Mouse (Mus musculus) left cerebral cortex, postnatal 14 days (tissue): ENCODE results near the gene Tpd52l1. TPM values are rescaled to one million over a fixed set of nuclear protein-coding genes. Genes with fewer than 3 reads are reported as not detected.
"Not testable (repeated sequence)": the region's sequence is repeated elsewhere in the genome, so short reads cannot be mapped to it uniquely, and the experiment has no call there.

Experiments used
- DNase-seq, 2 experiments: peaks; one replicate each; pipeline ENCODE4 v3.0.0; 2021 to 2022; ENCODE audit warnings: low spot score in 2 of 2, mixed read lengths in 1 of 2
- intact Hi-C: fragments of 180-260 bp; cut with DNase I; formaldehyde crosslinking; loops from one replicate; pipeline ENCODE4 v1.15.1; 2025
- long read RNA-seq, 2 experiments: library from polyadenylated mRNA; stranded (forward); transcript quantifications; one replicate each; pipeline ENCODE4 v2.0.0; 2021
- total RNA-seq, 2 experiments: library from RNA; stranded (reverse); gene quantifications; 2 replicates each; pipeline ENCODE4 v1.2.3; 2021

Tpd52l1 gene
- total RNA-seq: 10 to 100 TPM; 14.5 to 19.2 TPM
- long read RNA-seq, experiment 1, partial matches to known transcripts: 0 of 5 reads
- long read RNA-seq, experiment 1, other reads (novel, unspliced or antisense): 2 of 5 reads
- long read RNA-seq, experiment 2, partial matches to known transcripts: 0 of 3 reads
- long read RNA-seq, experiment 2, other reads (novel, unspliced or antisense): 1 of 3 reads

DNA sequence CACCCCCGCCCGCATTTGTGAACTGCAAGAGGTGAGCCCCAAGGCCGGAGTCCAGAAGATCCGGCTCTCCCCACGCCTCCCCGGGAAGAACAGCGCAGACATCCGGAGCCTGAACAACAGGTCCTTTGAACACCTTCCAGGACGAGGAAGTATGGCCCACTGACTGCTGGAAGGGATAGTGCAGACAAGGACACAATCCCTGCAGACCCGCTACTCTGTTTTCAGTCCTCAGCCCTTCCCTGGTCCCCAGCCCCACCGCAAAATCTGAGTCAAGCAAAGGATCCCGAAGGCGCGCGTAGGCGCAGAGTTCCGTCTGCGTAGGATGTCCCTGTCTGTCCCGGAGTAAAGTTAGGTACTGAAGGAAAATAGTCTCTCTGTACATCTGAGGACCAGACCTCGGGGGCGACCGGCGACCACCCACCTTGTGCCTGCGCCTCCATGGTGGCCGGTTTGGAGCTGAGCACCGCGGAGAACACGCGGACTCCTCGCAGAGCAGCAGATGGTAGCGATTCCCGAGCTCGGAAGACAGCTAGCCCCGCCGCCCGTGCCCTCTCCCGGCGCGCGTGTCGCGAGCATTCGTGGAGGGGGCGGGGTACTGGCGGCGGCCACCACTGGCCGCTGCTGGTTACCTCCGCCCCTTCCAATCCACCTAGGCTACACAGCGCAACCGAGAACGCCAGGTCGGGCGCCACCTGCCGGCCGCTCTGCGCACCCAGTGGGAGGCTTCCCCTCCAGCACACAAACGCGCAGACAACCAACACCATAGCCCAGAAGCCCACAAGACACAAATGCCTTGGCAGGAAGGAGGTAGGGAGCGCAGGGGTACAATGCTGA, at the start of gene Tpd52l1:
Gene Tpd52l1 (minus strand): TSS at position 668 of the 834 bp plus-strand sequence.
- DNase-seq: peak; percentile 87 to 89
- intact Hi-C loops: loop anchor here (5.0 to 10.0 kb wide), 2 partner anchors 133 to 621 kb away; partner anchors contain the start of gene Hddc2

DNA sequence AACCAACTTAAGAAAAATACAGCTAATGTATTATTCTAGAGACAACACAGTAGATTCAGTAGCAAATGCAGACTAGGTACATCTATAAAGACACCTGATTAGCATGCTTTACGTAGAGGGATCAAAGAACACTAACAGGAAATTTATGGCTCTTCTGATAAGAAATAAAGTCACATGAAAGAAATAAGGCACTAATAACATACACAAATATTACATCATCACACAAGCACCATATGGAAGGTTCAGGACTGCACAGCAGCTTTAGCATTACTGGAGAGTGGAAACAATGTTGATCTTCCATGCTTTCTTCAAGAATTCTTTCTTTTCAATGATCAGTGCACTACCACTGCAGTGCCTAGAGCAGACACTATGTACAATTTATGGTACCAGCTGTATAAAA, 48.5 kb upstream of the Tpd52l1 start:
- intact Hi-C loops: no loop called here
- DNase-seq: no peak

DNA sequence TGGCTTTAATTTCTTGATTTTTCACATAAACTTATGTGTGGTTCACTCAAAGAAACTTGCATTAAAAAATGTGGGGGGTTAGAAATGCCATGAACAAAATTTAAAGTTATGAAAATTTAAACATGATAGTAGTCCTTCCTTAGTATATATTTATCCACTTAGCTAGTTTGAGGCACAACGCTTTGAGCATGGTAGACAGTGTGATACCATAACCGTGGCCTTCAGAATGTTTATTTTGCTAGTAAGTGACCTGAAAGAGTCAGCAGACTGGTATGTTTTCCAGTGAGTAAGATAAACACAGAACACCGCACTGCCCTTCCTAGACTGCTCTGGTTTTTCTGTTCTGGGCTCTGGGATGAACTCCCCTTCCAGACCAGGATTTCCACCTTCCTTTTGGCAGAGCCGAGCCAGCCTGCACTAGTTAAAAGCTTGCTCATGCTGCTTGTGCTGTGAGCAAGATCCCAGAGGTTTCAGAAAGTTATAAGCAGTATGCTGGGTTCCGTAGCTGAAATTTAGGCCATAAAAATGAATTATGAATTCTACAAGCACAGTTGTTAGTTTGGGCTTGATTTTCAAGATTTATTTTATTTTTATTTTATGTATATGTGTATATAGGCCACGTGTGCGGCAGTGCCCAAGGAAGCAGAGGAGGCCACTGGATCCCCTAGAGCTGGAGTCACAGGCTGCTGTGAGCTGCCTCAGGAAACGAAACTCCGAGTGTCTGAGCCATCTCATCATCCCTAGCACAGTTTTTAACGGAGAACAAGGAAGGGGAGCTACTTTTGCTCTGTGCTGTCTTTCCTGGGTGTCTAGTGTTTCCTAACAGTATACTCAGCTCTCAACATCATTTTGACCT, 21.5 kb upstream of the Tpd52l1 start:
- intact Hi-C loops: no loop called here
- DNase-seq: no peak

DNA sequence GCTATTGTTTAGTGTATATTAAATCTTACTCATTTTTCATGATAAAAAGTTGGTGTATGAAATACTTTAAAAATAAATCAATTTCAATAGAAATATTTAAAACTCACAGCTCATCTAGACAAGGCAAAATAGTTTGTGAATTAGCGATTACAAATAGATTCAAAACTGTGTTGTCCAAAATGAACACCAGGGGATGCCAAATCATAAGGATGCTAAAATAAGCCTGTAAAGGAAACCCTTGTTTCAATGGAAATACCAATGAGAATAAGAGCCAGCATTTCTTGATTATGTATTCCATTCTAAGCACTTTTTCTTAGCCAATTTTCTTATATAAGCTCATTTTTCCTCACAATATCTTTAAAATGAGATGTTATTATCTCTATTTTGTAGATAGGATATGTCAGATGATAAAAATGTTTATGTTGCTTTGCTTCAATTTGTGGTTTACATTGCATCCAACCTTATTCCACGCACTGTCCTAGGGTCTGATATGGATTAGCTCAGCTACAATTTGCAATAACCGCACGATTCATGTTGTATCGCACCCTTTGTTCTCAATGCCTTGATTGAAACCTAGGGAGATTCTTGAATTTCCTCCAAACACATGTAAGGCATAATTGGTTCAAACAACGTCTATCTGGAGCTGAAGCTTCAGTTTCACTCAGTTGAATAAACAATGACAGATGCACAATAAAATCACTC, 20.2 kb upstream of the Tpd52l1 start:
- intact Hi-C loops: no loop called here
- DNase-seq: peak; percentile 30 to 37

DNA sequence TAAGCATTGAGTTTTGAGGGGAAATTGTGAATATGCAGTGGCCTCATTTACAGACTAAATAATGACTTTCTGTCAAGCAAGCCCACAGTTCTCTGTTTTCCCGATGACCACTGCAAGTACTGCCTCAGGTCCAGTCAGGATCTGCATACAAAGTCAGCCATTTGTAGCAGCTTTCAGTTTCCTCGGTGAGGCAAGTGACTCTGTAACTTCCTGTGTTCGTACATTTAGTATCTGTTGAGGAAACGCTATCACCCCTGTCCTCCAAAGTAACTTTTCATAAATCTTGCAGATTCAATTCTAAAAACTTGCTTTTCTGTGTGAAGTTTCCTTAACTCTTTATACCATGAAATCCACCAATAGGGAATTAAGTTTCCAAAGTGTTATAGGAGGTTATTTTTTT, 19.7 kb upstream of the Tpd52l1 start:
- DNase-seq: no peak
- intact Hi-C loops: no loop called here

DNA sequence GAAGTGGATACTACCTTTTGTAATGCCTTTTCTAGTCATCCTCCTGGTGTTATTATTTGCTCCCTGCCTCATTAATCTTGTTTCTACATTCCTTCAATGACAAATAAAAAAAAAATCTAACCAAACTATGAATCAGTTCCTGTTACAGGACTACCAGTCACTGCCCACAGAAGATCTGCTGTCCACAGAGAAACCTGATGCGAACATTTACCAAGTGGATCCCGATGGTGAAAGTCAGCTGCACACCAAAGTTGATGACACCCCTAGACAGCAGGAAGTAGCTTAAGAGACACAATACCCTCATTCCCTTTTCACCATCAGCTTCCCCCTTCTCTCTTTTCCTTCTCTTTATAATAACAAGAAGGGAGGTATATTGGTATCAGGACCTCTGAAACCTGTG, 17.3 kb upstream of the Tpd52l1 start:
- intact Hi-C loops: no loop called here
- DNase-seq: no peak

DNA sequence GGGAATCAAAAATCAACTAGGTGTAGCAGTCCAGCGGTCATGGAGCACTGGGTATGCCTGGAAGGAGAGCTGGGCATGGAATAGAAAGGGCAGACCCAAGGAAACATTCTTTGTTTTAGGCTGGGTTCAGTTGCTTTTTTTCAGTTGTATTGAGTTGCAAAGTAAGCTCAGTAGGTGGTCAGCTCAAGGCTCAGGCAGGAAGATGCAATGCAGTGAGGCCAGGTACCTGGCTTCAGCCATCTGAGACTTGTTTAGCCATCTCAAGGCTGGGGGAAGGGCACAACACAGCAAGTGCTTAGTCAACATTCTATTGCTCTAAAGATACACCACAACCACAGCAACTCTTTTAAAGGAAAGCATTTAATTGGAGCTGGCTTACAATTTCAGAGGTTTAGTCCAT, 11.0 kb upstream of the Tpd52l1 start:
- DNase-seq: no peak
- intact Hi-C loops: no loop called here

DNA sequence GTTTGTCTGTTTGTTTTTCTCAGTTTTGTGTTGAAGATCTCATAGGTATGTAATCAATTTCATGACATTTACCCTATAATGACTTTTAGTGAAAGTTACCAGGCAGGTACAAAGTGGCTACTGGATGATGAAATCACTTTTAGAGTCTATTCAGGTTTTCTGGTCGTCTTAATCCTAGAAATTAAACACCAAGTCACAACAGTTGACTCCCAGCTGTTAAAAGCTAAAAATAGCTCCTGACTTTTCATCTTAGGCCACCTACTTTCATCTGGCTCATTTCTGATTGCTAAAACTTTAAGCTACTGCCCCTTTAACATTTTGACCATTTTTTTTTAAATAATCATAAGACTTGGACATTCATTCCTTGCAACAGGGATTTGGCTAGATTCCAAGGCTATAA, 1.3 kb upstream of the Tpd52l1 start:
- intact Hi-C loops: loop anchor here (5.0 to 10.0 kb wide), 2 partner anchors 135 to 622 kb away; partner anchors contain the start of gene Hddc2
- no peak for DNase-seq

DNA sequence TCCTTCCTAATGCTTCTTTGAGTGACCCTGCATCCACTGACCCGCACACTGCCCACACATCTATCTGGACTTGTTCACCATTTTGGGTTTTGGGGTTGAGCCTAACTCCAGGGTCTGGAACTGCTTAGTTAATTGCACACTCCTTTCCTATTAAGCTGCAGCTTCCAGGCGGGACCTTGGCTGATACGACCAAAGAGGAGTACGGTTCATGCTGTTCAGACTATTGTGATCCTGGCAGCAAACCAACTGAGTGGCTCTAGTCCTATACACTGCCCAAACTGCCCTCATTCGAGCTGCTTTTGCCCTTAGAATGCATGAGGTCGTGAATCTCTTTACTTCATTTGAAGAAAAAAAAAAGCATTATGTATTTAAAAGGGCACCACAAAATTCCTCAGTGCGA, 1.6 kb downstream of the Tpd52l1 start:
- intact Hi-C loops: loop anchor here (10.0 kb wide), 1 partner anchor 619 kb away; no protein-coding TSS in a partner anchor
- DNase-seq: no peak

DNA sequence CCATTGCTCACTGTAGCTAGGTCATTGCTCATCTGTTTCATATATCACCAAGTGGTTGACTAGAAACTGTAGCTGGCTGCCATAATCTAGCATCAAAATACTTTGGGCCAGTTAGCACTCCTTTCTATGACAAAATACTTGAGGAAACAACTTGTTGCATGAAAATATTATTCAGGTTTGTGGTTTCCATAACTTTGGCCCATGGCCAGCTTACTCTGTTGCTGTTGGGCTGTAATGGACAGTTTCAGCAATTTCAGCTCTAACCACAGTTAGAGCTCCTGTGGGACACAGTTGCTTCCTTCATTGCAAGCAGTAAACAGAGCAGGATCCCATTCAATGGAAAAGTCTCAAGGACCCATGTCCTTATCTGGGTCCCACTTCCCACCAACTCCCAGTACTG, 4.3 kb downstream of the Tpd52l1 start:
- DNase-seq: no peak
- intact Hi-C loops: loop anchor here (10.0 kb wide), 1 partner anchor 617 kb away; no protein-coding TSS in a partner anchor

DNA sequence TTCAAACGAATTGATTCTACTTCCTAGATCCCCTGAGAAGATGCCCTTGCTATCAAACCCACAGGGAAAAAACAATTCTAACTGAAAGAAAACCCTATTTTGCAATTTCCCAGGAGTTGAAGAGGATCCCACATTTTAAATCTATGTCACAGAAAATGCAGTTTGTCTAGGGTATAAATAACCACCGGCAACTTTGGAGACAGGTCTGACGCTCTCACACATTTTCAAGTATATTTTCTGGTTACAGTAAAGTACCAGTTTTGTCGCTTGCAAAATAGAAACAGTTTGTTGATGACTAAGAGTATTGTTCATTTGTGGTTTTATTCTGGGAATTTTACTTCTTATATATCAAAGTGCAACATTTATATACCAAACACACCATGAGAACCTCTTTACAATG, 9.7 kb downstream of the Tpd52l1 start:
- intact Hi-C loops: no loop called here
- no peak for DNase-seq

DNA sequence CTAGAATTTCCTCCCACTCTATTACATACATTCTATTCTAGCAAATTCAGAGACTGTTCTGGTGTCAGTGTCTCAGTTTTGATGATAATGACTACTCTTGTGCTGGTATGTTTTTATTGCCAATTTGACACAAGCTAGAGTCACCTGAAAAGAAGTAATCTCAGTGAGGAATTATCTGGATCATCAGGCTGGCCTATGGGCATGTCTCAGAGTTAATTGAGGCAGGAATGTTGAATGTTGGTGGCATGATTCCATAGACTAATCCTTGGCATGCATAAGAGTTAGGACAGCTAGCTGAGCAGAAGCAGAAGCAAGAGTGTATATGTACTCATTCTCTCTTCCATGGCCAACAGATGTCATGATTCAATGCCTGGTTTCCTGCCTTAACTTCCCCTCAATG, 27.8 kb downstream of the Tpd52l1 start:
- intact Hi-C loops: no loop called here
- no peak for DNase-seq

DNA sequence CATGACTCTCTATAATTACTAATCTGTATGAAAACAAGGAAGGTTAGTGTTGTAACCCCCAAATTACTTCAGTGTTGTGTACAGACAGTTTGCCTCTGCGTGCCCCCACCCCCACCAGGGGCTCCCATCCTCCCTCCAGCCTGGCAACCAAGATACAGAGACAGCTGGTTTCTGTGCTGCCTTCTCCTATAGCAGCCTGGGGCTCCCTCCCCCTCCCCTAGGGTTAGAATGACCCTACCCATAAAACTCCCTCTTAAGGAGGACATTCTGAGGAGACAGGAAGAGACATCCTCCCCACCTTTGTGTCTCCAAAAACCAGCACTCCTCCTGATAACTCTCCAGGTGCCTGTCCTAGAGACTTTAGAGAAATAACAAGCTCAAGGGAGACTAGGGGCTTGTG, 52.8 kb downstream of the Tpd52l1 start:
- no peak for DNase-seq
- intact Hi-C loops: no loop called here

DNA sequence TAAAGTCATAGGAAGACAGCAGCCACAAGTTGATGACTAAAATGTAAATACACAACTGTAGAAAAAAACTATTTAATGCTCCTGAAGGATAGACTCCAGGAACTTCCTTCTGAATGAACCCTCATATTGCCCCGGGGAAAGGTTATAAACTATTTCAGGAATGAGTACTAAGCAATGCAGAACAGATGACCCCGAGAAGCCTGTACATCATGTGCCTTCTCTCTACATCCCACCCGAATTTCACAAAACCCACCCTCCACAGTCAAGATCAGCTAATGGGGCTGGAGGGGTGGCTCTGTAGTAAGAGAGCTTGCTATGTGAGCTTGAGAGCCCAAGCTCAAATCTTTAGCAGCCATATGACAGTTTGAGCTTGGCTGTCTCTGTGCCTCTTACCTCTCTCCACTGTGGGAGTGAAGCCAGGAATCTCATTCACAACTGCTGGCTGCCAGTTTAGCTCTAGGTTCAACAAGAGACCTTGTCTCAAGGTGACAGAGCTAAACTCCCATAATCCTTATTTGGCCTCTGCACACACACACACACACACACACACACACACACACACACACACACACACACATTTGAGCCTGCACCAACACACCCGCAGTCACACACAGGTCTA, 54.9 kb downstream of the Tpd52l1 start:
- DNase-seq: no peak
- intact Hi-C loops: no loop called here

DNA sequence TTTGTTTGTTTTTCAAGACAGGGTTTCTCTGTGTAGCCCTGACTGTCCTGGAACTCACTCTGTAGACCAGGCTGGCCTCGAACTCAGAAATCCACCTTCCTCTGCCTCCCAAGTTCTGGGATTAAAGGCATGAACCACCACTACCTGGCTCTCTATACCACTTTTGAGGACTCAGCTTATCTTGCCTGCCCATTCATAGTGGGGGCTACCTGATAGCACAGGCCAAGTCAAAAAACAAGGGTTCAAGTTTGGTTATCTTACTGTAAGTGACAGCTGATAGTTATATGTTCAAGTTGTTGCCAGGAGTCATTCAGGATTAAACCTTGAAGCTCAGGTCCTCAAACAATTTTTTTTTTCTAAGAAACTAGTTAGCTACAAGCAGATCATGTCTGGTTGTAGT, 57.2 kb downstream of the Tpd52l1 start:
- intact Hi-C loops, DNase-seq: not testable (repeated sequence)

DNA sequence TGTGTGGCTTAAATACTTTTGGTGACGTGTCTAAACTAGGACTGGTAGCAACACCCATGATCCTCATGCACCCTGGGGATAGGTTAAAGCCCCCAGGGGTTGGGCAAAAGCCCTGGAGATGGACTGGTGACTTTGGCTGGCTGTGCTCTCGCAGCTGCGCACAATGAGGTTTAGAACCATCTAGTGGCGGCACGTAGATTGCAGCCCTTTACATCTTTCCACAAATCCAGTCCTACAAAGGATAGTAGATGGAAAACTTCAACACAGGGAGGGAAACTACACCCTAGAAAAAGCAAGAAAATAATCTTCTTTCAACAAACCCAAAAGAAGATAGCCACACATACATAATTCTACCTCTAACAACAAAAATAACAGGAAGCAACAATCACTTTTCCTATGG, 75.6 kb downstream of the Tpd52l1 start:
- DNase-seq: peak in 1 of 2 experiments; percentile 5
- intact Hi-C loops: not testable (repeated sequence)

DNA sequence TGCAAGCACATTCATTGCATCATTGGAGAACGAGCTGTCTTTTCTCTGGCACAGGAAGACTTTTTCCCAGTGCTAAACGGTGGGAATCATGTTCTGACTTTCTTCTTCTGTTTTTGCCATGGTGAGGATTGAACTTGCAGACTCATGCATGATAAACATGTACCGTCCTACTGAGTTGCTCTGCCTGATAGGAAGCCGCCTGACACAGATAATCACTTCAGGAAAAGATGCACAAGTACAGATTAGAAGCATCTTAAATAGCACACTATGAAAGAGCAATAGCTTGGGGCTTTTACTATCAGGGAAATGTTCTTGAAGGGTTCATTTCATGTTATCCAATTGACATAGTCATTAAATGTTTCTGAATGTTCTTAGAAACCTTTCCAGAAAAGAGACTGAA, 86.0 kb downstream of the Tpd52l1 start:
- no peak for DNase-seq
- intact Hi-C loops: no loop called here

DNA sequence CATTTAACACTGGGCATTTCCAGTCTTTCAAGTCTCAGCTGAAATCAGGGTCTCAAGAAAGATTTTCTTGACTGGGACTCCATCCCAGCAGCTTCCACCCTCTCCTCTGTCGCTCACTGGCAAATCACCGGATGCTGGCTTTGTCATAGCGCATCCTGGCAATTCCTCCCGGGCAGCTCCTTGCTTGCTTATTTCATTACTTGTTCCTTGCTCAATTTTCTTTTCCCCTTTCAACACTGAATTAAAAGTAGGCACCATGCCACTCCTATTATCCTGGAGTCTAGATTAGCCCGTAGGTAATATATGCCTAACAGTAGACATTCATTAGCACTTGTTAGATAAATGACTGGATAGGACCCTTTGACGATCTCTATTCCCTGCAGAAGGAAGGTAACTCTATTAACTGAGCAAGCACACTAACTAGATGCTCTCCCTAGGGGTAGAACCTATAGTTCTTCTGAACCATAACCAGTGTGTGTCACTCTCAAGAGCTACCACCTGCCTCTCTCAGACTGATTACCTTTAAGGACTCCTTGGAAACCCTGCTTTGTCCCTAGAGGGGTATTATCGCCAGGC, 90.8 kb downstream of the Tpd52l1 start:
- DNase-seq: no peak
- intact Hi-C loops: no loop called here

DNA sequence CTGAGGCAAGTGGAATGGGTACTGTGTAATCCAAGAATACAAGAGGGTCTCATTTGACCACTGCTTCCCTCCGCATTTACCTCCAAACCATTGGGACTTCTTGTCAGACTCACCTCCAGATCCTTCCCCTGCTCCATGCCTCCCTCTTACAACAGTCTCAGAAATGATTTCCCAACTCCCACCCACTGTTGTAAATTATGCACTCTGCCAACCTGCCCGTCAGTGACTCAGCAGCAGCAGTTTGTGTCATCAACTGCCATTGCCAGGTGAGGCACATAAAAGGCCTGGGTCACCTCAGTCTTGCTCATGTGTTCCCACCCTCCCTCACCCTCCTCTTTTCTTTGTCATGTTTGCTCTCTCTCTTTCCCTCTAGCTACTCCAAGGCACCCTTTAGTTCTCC, 91.6 kb downstream of the Tpd52l1 start:
- intact Hi-C loops: no loop called here
- no peak for DNase-seq
